Mouse (Mus musculus): ENCODE data around the gene Sco2.
A peak's percentile ranks its signal among the peaks of the same experiment; 100 is the strongest.

The Sco2 gene

GRCm38 (mm10) chr15:89373762-89374248 is at the start of gene Sco2:
Gene Sco2, minus strand, starts transcription at chr15:89373846.
- peak; percentile 66 to 94 for DNase-seq (ENCODE audit: low spot score in 2 of 2)

- DNase-seq (ENCODE audit: low spot score in 2 of 2) = no peak
These were observed 48.3 kb upstream of the Sco2 start for GRCm38 (mm10) chr15:89421938-89422337.

GRCm38 (mm10) chr15:89415282-89415681 is 41.6 kb upstream of the Sco2 start:
- DNase-seq (ENCODE audit: low spot score in 2 of 2) = no peak

GRCm38 (mm10) chr15:89410118-89410517 is 36.5 kb upstream of the Sco2 start, which contains the start of gene Syce3:
Gene Syce3, minus strand, starts transcription at chr15:89410503.
- DNase-seq (ENCODE audit: low spot score in 2 of 2) = no peak

- DNase-seq (ENCODE audit: low spot score in 2 of 2) = no peak
These were observed 33.0 kb upstream of the Sco2 start for GRCm38 (mm10) chr15:89406691-89407090.

GRCm38 (mm10) chr15:89404831-89405623 is 31.4 kb upstream of the Sco2 start:
- no peak for DNase-seq (ENCODE audit: low spot score in 2 of 2)

GRCm38 (mm10) chr15:89402471-89402870 is 28.8 kb upstream of the Sco2 start:
- DNase-seq (ENCODE audit: low spot score in 2 of 2) = no peak

- no peak for DNase-seq (ENCODE audit: low spot score in 2 of 2)
These were observed 26.1 kb upstream of the Sco2 start for GRCm38 (mm10) chr15:89399716-89400115.

GRCm38 (mm10) chr15:89398146-89398545 is 24.5 kb upstream of the Sco2 start:
- DNase-seq (ENCODE audit: low spot score in 2 of 2) = no peak

GRCm38 (mm10) chr15:89396883-89397282 is 23.2 kb upstream of the Sco2 start:
- no peak for DNase-seq (ENCODE audit: low spot score in 2 of 2)

GRCm38 (mm10) chr15:89390081-89390480 is 16.4 kb upstream of the Sco2 start:
- DNase-seq (ENCODE audit: low spot score in 2 of 2) = no peak

GRCm38 (mm10) chr15:89387127-89387526 is 13.5 kb upstream of the Sco2 start:
- DNase-seq (ENCODE audit: low spot score in 2 of 2) = no peak

GRCm38 (mm10) chr15:89384617-89385016 is 11.0 kb upstream of the Sco2 start, which contains the start of gene Klhdc7b:
Gene Klhdc7b, plus strand, starts transcription at chr15:89384917.
- DNase-seq (ENCODE audit: low spot score in 2 of 2) = no peak

GRCm38 (mm10) chr15:89379429-89379828 is 5.8 kb upstream of the Sco2 start:
- no peak for DNase-seq (ENCODE audit: low spot score in 2 of 2)

GRCm38 (mm10) chr15:89378831-89379401 is 5.3 kb upstream of the Sco2 start, which contains the start of gene Odf3b:
Gene Odf3b, minus strand, starts transcription at chr15:89379282.
- DNase-seq (ENCODE audit: low spot score in 2 of 2) = no peak

- no peak for DNase-seq (ENCODE audit: low spot score in 2 of 2)
These were observed 4.5 kb upstream of the Sco2 start for GRCm38 (mm10) chr15:89377938-89378828.

- no peak for DNase-seq (ENCODE audit: low spot score in 2 of 2)
These were observed 3.7 kb upstream of the Sco2 start for GRCm38 (mm10) chr15:89377362-89377761.

GRCm38 (mm10) chr15:89376957-89377356 is 3.3 kb upstream of the Sco2 start, which contains the start of gene Tymp:
Gene Tymp, minus strand, starts transcription at chr15:89377039.
- no peak for DNase-seq (ENCODE audit: low spot score in 2 of 2)

GRCm38 (mm10) chr15:89376040-89376439 is 2.4 kb upstream of the Sco2 start:
- no peak for DNase-seq (ENCODE audit: low spot score in 2 of 2)

GRCm38 (mm10) chr15:89374801-89375534 is 1.3 kb upstream of the Sco2 start:
- no peak for DNase-seq (ENCODE audit: low spot score in 2 of 2)

- no peak for DNase-seq (ENCODE audit: low spot score in 2 of 2)
These were observed 694 bp upstream of the Sco2 start for GRCm38 (mm10) chr15:89374340-89374739.
